Mouse (Mus musculus): ENCODE results near the gene Ubl5. TPM values are rescaled to one million over a fixed set of nuclear protein-coding genes. Genes with fewer than 3 reads are reported as not detected.

The Ubl5 gene
- polyA plus RNA-seq, 1 experiment from 2014 or later: 439 TPM

DNA sequence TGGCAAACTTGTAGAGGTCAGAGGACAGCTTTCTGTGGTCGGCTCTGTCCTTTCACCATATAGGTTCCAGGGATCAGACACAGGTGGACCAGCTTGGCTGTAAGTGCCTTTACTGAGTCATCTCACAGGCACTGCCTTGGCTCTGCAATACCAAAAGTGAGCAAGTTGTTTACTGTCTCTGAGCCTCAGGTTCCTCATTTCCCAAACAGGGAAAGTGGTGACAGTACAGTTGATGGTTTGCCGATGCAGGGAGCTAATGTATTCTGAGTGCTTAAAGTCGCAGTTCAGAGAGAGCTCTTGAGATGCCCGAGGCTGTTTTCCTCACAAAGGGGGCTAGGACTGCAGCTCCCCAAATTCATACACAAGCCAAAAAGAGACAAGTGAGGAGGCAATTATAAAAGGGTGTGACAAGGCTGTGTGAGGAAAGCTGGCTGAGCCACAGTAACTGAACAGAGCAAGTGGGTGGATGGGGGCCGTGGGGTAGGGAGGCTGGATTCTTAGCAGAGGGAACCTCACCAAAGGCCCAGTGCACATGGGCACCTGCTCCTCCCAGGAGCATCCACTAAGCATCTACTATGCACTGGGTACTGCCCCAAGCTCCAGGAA lies 53.5 kb downstream of the Ubl5 start:
- no peak for TF ChIP-seq CTCF (IDR thresholded peaks at IDR 0.05)
- peaks cover 13% of the 10 kb centered on the region for H3K27me3 ChIP-seq
- DNase-seq (ENCODE audit: low read depth, low spot score) (no peak), ATAC-seq (no peak)
- CTCF ChIA-PET: interaction anchor here (1.6 kb wide), 1 partner anchor 11 kb away, joined by 3 read pairs; no protein-coding TSS in a partner anchor
- POLR2A ChIA-PET: no interaction called here
- in situ Hi-C loops (cut with MboI; ENCODE audit: low pct_unique_long_range_greater_than_20kb): no loop called here

Other genes with a start within 250 kb of the Ubl5 start
- 15.6 TPM for gene Zfp26, start 182.7 kb upstream of the Ubl5 start, polyA plus RNA-seq (2021)
- gene Zfp426, start 150.1 kb upstream of the Ubl5 start, polyA plus RNA-seq (2021): 24.4 TPM
- 51.8 TPM for gene Zfp266, start 121.5 kb upstream of the Ubl5 start, polyA plus RNA-seq (2021)
- 8.8 TPM for gene Zfp846, start 61.6 kb upstream of the Ubl5 start, polyA plus RNA-seq (2021)
- gene Fbxl12, start 1.9 kb downstream of the Ubl5 start, polyA plus RNA-seq (2021): 19.2 TPM
- 27.1 TPM for gene Pin1, start 9.2 kb downstream of the Ubl5 start, polyA plus RNA-seq (2021)
- 0.32 TPM for gene Olfm2, start 103.5 kb downstream of the Ubl5 start, polyA plus RNA-seq (2021)
- gene Col5a3, start 172.2 kb downstream of the Ubl5 start, polyA plus RNA-seq (2021): 0.08 TPM
- gene Rdh8, start 175.6 kb downstream of the Ubl5 start, polyA plus RNA-seq (2021): not detected
- 0.09 TPM for gene A230050P20Rik, start 225.8 kb downstream of the Ubl5 start, polyA plus RNA-seq (2021)
- gene Angptl6, start 236.8 kb downstream of the Ubl5 start, polyA plus RNA-seq (2021): 1.8 TPM
- gene Ppan, start 245.3 kb downstream of the Ubl5 start, polyA plus RNA-seq (2021): 42.2 TPM